Mouse (Mus musculus) MEL (cell line): ENCODE results near the gene Erbb4. TPM values are rescaled to one million over a fixed set of nuclear protein-coding genes. Genes with fewer than 3 reads are reported as not detected.
A peak's percentile ranks its signal among the peaks of the same experiment; 100 is the strongest.

Experiments
- DNase-seq: peaks from one replicate; pipeline ENCODE4 v3.0.0; 2011; ENCODE audit warnings: low read depth, low spot score
- H3K27ac ChIP-seq: 2 replicates; pipeline ENCODE4 v1.5.1; 2012; ENCODE audit warnings: low read depth, mild to moderate bottlenecking, control low read depth, low read length, moderate library complexity; ENCODE audit not compliant: control insufficient read depth
- H3K27me3 ChIP-seq, 2 experiments: fragments of 150-350 bp in 1 of 2; sonication (generic) in 1 of 2; 2 replicates each; pipeline ENCODE4 v1.6.1; 2012; ENCODE audit warnings: low read length in 2 of 2, mild to moderate bottlenecking in 2 of 2, improper control_type of control experiment in 1 of 2, moderate library complexity in 1 of 2; ENCODE audit not compliant: insufficient read depth in 2 of 2, control insufficient read depth in 1 of 2
- H3K36me3 ChIP-seq, 2 experiments: 2 replicates each; pipeline ENCODE4 v1.6.1; 2012 to 2014; ENCODE audit warnings: low read length in 2 of 2, improper control_type of control experiment in 1 of 2, inconsistent platforms in 1 of 2, mild to moderate bottlenecking in 1 of 2; ENCODE audit not compliant: insufficient read depth in 2 of 2, control insufficient read depth in 1 of 2
- H3K4me1 ChIP-seq, 2 experiments: fragments of 150-350 bp in 1 of 2; sonication (generic) in 1 of 2; 2 replicates each; pipeline ENCODE4 v1.6.1; 2012; ENCODE audit warnings: low read length in 2 of 2, improper control_type of control experiment in 1 of 2, mild to moderate bottlenecking in 1 of 2; ENCODE audit not compliant: insufficient read depth in 2 of 2, control insufficient read depth in 1 of 2
- H3K4me3 ChIP-seq, 2 experiments: fragments of 150-350 bp in 1 of 2; sonication (generic) in 1 of 2; 2 replicates each; pipeline ENCODE4 v1.5.1; 2012; ENCODE audit warnings: low read depth in 2 of 2, low read length in 2 of 2, mild to moderate bottlenecking in 2 of 2, moderate library complexity in 2 of 2, control low read depth in 1 of 2, improper control_type of control experiment in 1 of 2; ENCODE audit not compliant: control insufficient read depth in 1 of 2, insufficient read depth in 1 of 2
- H3K79me2 ChIP-seq: 2 replicates; pipeline ENCODE4 v1.6.1; 2012; ENCODE audit warnings: mild to moderate bottlenecking, low read length, moderate library complexity; ENCODE audit not compliant: control insufficient read depth, poor library complexity, insufficient read depth
- H3K9ac ChIP-seq: 2 replicates; pipeline ENCODE4 v1.6.1; 2012; ENCODE audit warnings: low read depth, mild to moderate bottlenecking, control low read depth, low read length, moderate library complexity; ENCODE audit not compliant: control insufficient read depth, poor library complexity, severe bottlenecking
- H3K9me3 ChIP-seq: fragments of 150-350 bp; sonication (generic); replicated peaks from 2 replicates; pipeline ENCODE4 v1.6.1; 2012; ENCODE audit warnings: mild to moderate bottlenecking, low read length, improper control_type of control experiment, moderate library complexity; ENCODE audit not compliant: insufficient read depth
- CHD1 ChIP-seq: IDR thresholded peaks from 2 replicates; pipeline ENCODE4 v1.6.1; 2012; ENCODE audit warnings: low read depth, mild to moderate bottlenecking, inconsistent platforms, low read length, improper control_type of control experiment
- CHD2 ChIP-seq: IDR thresholded peaks from 2 replicates; pipeline ENCODE4 v1.6.1; 2011; ENCODE audit warnings: low read length, improper control_type of control experiment
- CTCF ChIP-seq, 3 experiments: IDR thresholded peaks in 2 of 3; conservative IDR thresholded peaks in 1 of 3; 2 replicates each; pipeline ENCODE4 v1.5.1; 2011 to 2012; ENCODE audit warnings: low read length in 3 of 3, low read depth in 2 of 3, mild to moderate bottlenecking in 2 of 3, improper control_type of control experiment in 1 of 3, inconsistent platforms in 1 of 3, mixed read lengths in 1 of 3, moderate library complexity in 1 of 3; ENCODE audit not compliant: control insufficient read depth in 1 of 3, insufficient read depth in 1 of 3, poor library complexity in 1 of 3, severe bottlenecking in 1 of 3
- ELF1 ChIP-seq: IDR thresholded peaks from 2 replicates; pipeline ENCODE4 v1.6.1; 2014; ENCODE audit warnings: low read depth, mild to moderate bottlenecking, inconsistent platforms, low read length, improper control_type of control experiment, moderate library complexity
- EP300 ChIP-seq, 2 experiments: IDR thresholded peaks; 2 replicates each; pipeline ENCODE4 v1.6.1; 2011; ENCODE audit warnings: improper control_type of control experiment in 2 of 2, low read length in 2 of 2, low read depth in 1 of 2, mild to moderate bottlenecking in 1 of 2
- GABPA ChIP-seq: IDR thresholded peaks from 2 replicates; pipeline ENCODE4 v1.6.1; 2012; ENCODE audit warnings: low read depth, mild to moderate bottlenecking, inconsistent platforms, low read length, improper control_type of control experiment, moderate library complexity
- JUND ChIP-seq: IDR thresholded peaks from 2 replicates; pipeline ENCODE4 v1.6.1; 2011; ENCODE audit warnings: low read depth, mild to moderate bottlenecking, improper control_type of control experiment, low read length
- MAX ChIP-seq: IDR thresholded peaks from 2 replicates; pipeline ENCODE4 v1.6.1; 2011; ENCODE audit warnings: low read length, improper control_type of control experiment
- MXI1 ChIP-seq: IDR thresholded peaks from 2 replicates; pipeline ENCODE4 v1.6.1; 2011; ENCODE audit warnings: mild to moderate bottlenecking, low read depth, low read length, improper control_type of control experiment
- NRF1 ChIP-seq: IDR thresholded peaks from 2 replicates; pipeline ENCODE4 v1.6.1; 2014; ENCODE audit warnings: low read depth, mild to moderate bottlenecking, inconsistent platforms, low read length, improper control_type of control experiment, moderate library complexity; ENCODE audit not compliant: poor library complexity, insufficient read depth, severe bottlenecking
- POLR2A ChIP-seq, 2 experiments: IDR thresholded peaks; 2 replicates each; pipeline ENCODE4 v1.6.1; 2011 to 2012; ENCODE audit warnings: low read length in 2 of 2, mild to moderate bottlenecking in 2 of 2, control low read depth in 1 of 2, improper control_type of control experiment in 1 of 2, low read depth in 1 of 2, moderate library complexity in 1 of 2; ENCODE audit not compliant: control insufficient read depth in 1 of 2, insufficient read depth in 1 of 2, poor library complexity in 1 of 2
- RAD21 ChIP-seq: IDR thresholded peaks from 2 replicates; pipeline ENCODE4 v1.6.1; 2011; ENCODE audit warnings: mild to moderate bottlenecking, low read depth, low read length, improper control_type of control experiment
- RCOR1 ChIP-seq: IDR thresholded peaks from 2 replicates; pipeline ENCODE4 v1.6.1; 2012; ENCODE audit warnings: low read depth, mild to moderate bottlenecking, inconsistent platforms, low read length, improper control_type of control experiment
- SIN3A ChIP-seq: IDR thresholded peaks from 2 replicates; pipeline ENCODE4 v1.6.1; 2012; ENCODE audit warnings: low read length, improper control_type of control experiment, inconsistent platforms
- TAL1 ChIP-seq: IDR thresholded peaks from 2 replicates; pipeline ENCODE4 v1.6.1; 2012; ENCODE audit warnings: mild to moderate bottlenecking, inconsistent platforms, low read length, moderate library complexity, mixed read lengths
- USF1 ChIP-seq: IDR thresholded peaks from 2 replicates; pipeline ENCODE4 v1.6.1; 2014; ENCODE audit warnings: low read depth, mild to moderate bottlenecking, inconsistent platforms, low read length, improper control_type of control experiment, moderate library complexity
- ZC3H11A ChIP-seq: IDR thresholded peaks from 2 replicates; pipeline ENCODE4 v1.6.1; 2012; ENCODE audit warnings: low read depth, mild to moderate bottlenecking, inconsistent platforms, low read length, improper control_type of control experiment
- ZKSCAN1 ChIP-seq: IDR thresholded peaks from 2 replicates; pipeline ENCODE4 v1.6.1; 2012; ENCODE audit warnings: low read depth, mild to moderate bottlenecking, inconsistent platforms, low read length, improper control_type of control experiment, moderate library complexity
- polyA plus RNA-seq, 2 experiments: library from polyadenylated mRNA; stranded (reverse) in 1 of 2; unstranded in 1 of 2; fragments of >175 nt in 1 of 2; fragments of >200 nt in 1 of 2; gene quantifications; 2 replicates each; pipeline versions ENCODE4 v1.2.1 to v1.2.4; 2012; ENCODE audit warnings: low replicate concordance in 2 of 2, low read depth in 1 of 2; ENCODE audit not compliant: insufficient read length in 2 of 2, insufficient read depth in 1 of 2, missing spikeins in 1 of 2
- total RNA-seq: library from RNA; depleted of rRNA; stranded (reverse); fragments of 300-350 nt; gene quantifications from 2 replicates; pipeline ENCODE4 v1.2.3, GENCODE M21; 2012

Erbb4 gene
- total and polyA plus RNA-seq, 3 experiments = not detected

- peak; percentile 47 to 82 (median 48) for TF ChIP-seq CTCF (IDR thresholded peaks at IDR 0.05 in 2 of 3, conservative IDR thresholded peaks at IDR 0.05 in 1 of 3; ENCODE audit: control insufficient read depth in 1 of 3, insufficient read depth in 1 of 3, low read depth in 2 of 3, low read length in 3 of 3, poor library complexity in 1 of 3, severe bottlenecking in 1 of 3)
- no peak for TF ChIP-seq ZKSCAN1
- peak; percentile 80 for TF ChIP-seq ZC3H11A
- no peak for TF ChIP-seq RCOR1
- TF ChIP-seq JUND = no peak
- TF ChIP-seq SIN3A = no peak
- TF ChIP-seq MXI1 = no peak
- TF ChIP-seq NRF1 = no peak
- no peak for TF ChIP-seq CHD1
- no peak for TF ChIP-seq EP300 (IDR thresholded peaks at IDR 0.05; ENCODE audit: low read depth in 1 of 2, low read length in 2 of 2)
- TF ChIP-seq POLR2A (IDR thresholded peaks at IDR 0.05; ENCODE audit: control insufficient read depth in 1 of 2, insufficient read depth in 1 of 2, low read depth in 1 of 2, low read length in 2 of 2, poor library complexity in 1 of 2) = no peak
- no peak for TF ChIP-seq ELF1
- no peak; the same call in 1 of the 2 replicates for TF ChIP-seq CHD2
- TF ChIP-seq RAD21 = peak; percentile 91
- no peak for TF ChIP-seq USF1
- TF ChIP-seq MAX = no peak
- no peak for TF ChIP-seq GABPA
Measured at GRCm38 (mm10) chr1:69138856-69139518, 31.1 kb upstream of the Erbb4 start (continued).

GRCm38 (mm10) chr1:69124147-69124848, 16.4 kb upstream of the Erbb4 start:
- no peaks in the 10 kb centered on the region for H3K79me2 ChIP-seq
- TF ChIP-seq POLR2A (IDR thresholded peaks at IDR 0.05; ENCODE audit: control insufficient read depth in 1 of 2, insufficient read depth in 1 of 2, low read depth in 1 of 2, low read length in 2 of 2, poor library complexity in 1 of 2) = no peak
- no peak for TF ChIP-seq TAL1
- no peak for TF ChIP-seq ZKSCAN1

More at GRCm38 (mm10) chr1:69124147-69124848, 16.4 kb upstream of the Erbb4 start:
- no peaks in the 10 kb centered on the region for H3K27me3 ChIP-seq
- no peaks in the 10 kb centered on the region for H3K36me3 ChIP-seq
- no peak overlapping the region for H3K9ac ChIP-seq
- H3K9me3 ChIP-seq = no peaks in the 10 kb centered on the region
- no peak overlapping the region for H3K27ac ChIP-seq
- H3K4me1 ChIP-seq = no peaks in the 10 kb centered on the region
- no peak for DNase-seq
- H3K4me3 ChIP-seq = no peak overlapping the region
